Mouse (Mus musculus): ENCODE data around the gene Trappc6a. TPM values are rescaled to one million over a fixed set of nuclear protein-coding genes. Genes with fewer than 3 reads are reported as not detected.
"Not testable (repeated sequence)": the region's sequence is repeated elsewhere in the genome, so short reads cannot be mapped to it uniquely, and the experiment has no call there.

Trappc6a gene
- polyA plus RNA-seq, 3 experiments from 2014 or later = 24.6 to 47.8 (median 43.3) TPM

GRCm38 (mm10) chr7:19489525-19489924 is 18.7 kb upstream of the Trappc6a start:
- no peak for ATAC-seq

- ATAC-seq = no peak
Measured at GRCm38 (mm10) chr7:19491731-19492130, 16.5 kb upstream of the Trappc6a start.

GRCm38 (mm10) chr7:19494751-19495474 is 13.3 kb upstream of the Trappc6a start:
- ATAC-seq = no peak

- no peak for ATAC-seq
Measured at GRCm38 (mm10) chr7:19495521-19496213, 12.5 kb upstream of the Trappc6a start.

- ATAC-seq = no peak
Measured at GRCm38 (mm10) chr7:19496214-19496555, 12.0 kb upstream of the Trappc6a start.

- no peak for ATAC-seq
Measured at GRCm38 (mm10) chr7:19498326-19498725, 9.9 kb upstream of the Trappc6a start.

GRCm38 (mm10) chr7:19500420-19501363 is 7.5 kb upstream of the Trappc6a start:
- no peak for ATAC-seq

- ATAC-seq = no peak
Measured at GRCm38 (mm10) chr7:19501658-19502057, 6.5 kb upstream of the Trappc6a start.

- ATAC-seq = no peak
Measured at GRCm38 (mm10) chr7:19503481-19504068, 4.6 kb upstream of the Trappc6a start.

GRCm38 (mm10) chr7:19506326-19506725 is 1.9 kb upstream of the Trappc6a start:
- ATAC-seq = no peak

GRCm38 (mm10) chr7:19506969-19507611 is 1.1 kb upstream of the Trappc6a start:
- no peak for ATAC-seq

- no peak for ATAC-seq
Measured at GRCm38 (mm10) chr7:19507612-19507981, 598 bp upstream of the Trappc6a start.

- ATAC-seq = peak; percentile 36
Measured at GRCm38 (mm10) chr7:19508924-19509568, 851 bp downstream of the Trappc6a start.

- ATAC-seq = no peak
Measured at GRCm38 (mm10) chr7:19509786-19510185, 1.6 kb downstream of the Trappc6a start.

GRCm38 (mm10) chr7:19511934-19512333 is 3.7 kb downstream of the Trappc6a start:
- ATAC-seq = not testable (repeated sequence)

GRCm38 (mm10) chr7:19512353-19512752 is 4.2 kb downstream of the Trappc6a start:
- no peak for ATAC-seq

- no peak for ATAC-seq
Measured at GRCm38 (mm10) chr7:19517652-19518365, 9.6 kb downstream of the Trappc6a start, which contains the start of gene Nkpd1. Nkpd1 (plus strand) TSS chr7:19517838.

- ATAC-seq = no peak
Measured at GRCm38 (mm10) chr7:19520032-19520431, 11.8 kb downstream of the Trappc6a start.

- no peak for ATAC-seq
Measured at GRCm38 (mm10) chr7:19523017-19523756, 15.0 kb downstream of the Trappc6a start.

GRCm38 (mm10) chr7:19523757-19524419 is 15.7 kb downstream of the Trappc6a start:
- ATAC-seq = no peak
